Mouse (Mus musculus) urinary bladder, postnatal 25 days (tissue): ENCODE data around the gene Nrxn1.
"Not testable (repeated sequence)": the region's sequence is repeated elsewhere in the genome, so short reads cannot be mapped to it uniquely, and the experiment has no call there.

Source experiments
- DNase-seq: peaks from one replicate; pipeline ENCODE4 v3.0.0; 2022; ENCODE audit warnings: low spot score

Gene Nrxn1

GRCm38 (mm10) chr17:90269143-90269542, 823.7 kb downstream of the Nrxn1 start:
- no peak for DNase-seq

GRCm38 (mm10) chr17:90253451-90254131, 839.3 kb downstream of the Nrxn1 start:
- no peak for DNase-seq

- no peak for DNase-seq
These were observed 840.7 kb downstream of the Nrxn1 start for GRCm38 (mm10) chr17:90252196-90252595.

DNA sequence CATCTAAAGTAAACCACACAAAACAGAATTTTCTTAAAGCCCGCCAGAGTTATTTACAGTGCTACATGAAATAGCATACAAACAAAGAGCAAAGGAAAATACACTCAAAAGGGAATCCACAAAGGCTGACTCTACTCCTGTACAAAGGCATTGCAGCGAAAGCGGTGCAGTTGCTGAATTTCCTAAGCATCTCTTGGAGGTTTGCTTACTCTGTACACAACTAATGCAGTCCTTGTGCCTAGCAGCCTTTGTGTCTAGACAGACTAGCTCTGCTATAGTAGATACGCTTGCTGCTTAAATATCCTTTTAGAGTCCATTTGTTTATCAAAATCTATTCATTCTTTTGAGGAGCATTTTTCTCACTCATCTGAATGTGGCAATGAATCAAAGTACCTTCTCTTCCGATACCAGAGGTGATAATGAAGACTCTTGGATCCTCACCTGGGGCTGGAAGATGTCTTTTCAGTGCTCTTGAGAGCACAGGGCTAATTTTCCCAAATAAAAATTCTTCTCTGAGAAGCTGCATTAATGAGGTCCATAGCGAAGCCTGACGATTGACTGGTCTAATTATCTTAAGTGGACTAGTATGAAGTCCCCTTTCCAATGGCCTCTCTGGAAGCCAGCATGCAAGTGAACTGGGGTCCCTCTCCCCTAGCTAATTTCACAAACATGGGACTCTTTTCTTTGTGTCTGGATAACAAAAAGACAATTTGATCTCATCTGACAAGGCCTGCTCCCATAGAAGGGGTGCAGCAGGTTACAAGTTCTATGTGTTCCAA, 845.6 kb downstream of the Nrxn1 start:
- no peak for DNase-seq

- no peak for DNase-seq
These were observed 848.5 kb downstream of the Nrxn1 start for GRCm38 (mm10) chr17:90244339-90244738.

- DNase-seq, result no peak
These were observed 853.9 kb downstream of the Nrxn1 start for GRCm38 (mm10) chr17:90238964-90239363.

- DNase-seq, result no peak
These were observed 854.4 kb downstream of the Nrxn1 start for GRCm38 (mm10) chr17:90238517-90238916.

DNA sequence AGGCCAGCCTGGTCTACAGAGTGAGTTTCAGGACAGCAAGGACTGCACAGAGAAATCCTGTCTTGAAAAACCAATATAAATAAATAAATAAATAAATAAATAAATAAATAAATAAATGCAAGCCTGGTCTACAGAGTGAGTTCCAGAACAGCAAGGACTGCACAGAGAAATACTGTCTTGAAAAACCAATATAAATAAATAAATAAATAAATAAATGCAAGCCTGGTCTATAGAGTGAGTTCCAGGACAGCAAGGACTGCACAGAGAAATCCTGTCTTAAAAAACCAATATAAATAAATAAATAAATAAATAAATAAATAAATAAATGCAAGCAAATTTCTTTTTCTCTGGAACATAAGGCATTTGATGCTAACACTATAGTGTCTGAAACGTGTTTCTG, 857.2 kb downstream of the Nrxn1 start:
- not testable (repeated sequence) for DNase-seq

- DNase-seq, result no peak
These were observed 858.1 kb downstream of the Nrxn1 start for GRCm38 (mm10) chr17:90234806-90235205.

GRCm38 (mm10) chr17:90208547-90208946, 884.3 kb downstream of the Nrxn1 start:
- DNase-seq, result no peak

DNA sequence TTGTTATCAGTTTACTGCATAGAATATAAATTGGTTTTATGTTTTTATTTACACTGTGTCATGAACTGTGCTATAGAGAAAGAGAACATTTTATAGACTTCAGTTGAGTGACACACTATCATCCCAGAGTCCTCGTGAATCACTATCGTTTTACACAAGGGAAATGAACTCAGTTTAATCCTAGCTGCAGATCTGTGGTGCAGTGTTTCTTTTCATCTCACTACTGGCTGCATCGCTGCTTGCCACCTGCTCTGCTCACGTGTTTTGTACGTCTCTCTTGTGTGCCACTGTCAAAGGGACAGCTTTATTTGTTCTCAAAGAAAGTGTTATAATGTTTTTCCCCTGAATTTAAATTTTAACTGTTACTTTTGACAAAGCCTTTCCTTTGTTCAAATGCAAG, 885.3 kb downstream of the Nrxn1 start:
- no peak for DNase-seq

DNA sequence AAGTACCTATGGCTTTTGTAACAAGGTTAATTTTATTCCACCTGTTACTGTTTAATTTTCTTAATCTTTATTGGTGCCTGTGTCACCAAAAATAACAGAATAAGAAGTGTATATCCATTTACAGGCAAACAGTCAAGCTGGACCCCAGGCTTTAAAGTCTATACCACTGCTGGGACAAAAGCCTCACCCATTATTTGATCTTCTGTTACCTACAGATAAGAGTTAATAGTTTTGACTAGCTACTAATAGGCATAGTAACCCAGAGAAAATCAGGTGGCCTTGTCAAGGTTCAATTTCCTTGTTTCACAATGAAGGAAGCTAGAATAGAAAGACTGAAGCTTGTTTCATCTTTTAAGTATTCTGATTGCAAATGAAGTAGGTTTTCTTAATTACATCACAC, 888.9 kb downstream of the Nrxn1 start:
- DNase-seq, result no peak

GRCm38 (mm10) chr17:90202785-90203184, 890.1 kb downstream of the Nrxn1 start:
- DNase-seq, result no peak

GRCm38 (mm10) chr17:90196772-90197171, 896.1 kb downstream of the Nrxn1 start:
- DNase-seq, result no peak

- peak; percentile 25 for DNase-seq
These were observed 951.3 kb downstream of the Nrxn1 start for GRCm38 (mm10) chr17:90141602-90142001.

DNA sequence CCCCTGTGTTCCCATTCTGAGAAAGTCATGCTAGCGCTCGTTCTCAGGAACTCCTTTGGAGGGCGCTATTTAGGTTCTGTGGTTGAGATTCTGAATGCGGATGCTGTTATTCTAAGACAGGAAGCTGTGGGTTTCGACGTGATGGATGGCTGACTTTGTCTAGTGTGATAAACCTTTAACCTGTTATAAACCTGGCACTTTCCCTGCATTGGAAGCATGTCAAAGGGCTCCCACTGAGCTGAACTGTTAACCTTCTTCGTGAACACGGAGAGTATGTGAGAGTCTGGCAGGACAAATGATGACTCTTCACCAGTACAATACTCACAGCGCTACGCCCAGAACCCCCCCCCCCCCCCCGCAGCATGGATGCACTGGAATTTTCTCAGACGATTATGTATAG, 962.0 kb downstream of the Nrxn1 start:
- no peak for DNase-seq

DNA sequence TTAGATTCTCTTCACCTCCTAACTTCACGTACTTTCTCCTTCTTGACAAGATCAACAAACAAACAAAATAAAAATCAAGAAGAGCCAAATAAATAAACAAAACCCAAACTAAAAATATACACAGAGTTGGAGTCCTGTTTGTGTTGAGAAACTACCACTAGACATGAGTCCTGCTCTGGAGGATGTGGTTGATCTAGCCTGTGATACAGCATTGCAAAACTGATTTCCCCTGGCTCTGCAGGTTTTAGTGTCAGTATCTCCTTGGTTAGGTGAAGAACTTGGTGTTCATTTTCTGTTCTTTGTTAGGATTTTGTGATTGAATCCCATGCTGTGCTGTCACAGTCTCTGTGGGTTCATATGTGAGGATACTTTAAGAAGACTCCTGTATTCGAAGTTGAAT, 963.7 kb downstream of the Nrxn1 start:
- DNase-seq, result no peak

GRCm38 (mm10) chr17:90127561-90127960, 965.3 kb downstream of the Nrxn1 start:
- DNase-seq, result no peak

- no peak for DNase-seq
These were observed 969.9 kb downstream of the Nrxn1 start for GRCm38 (mm10) chr17:90122796-90123481.

DNA sequence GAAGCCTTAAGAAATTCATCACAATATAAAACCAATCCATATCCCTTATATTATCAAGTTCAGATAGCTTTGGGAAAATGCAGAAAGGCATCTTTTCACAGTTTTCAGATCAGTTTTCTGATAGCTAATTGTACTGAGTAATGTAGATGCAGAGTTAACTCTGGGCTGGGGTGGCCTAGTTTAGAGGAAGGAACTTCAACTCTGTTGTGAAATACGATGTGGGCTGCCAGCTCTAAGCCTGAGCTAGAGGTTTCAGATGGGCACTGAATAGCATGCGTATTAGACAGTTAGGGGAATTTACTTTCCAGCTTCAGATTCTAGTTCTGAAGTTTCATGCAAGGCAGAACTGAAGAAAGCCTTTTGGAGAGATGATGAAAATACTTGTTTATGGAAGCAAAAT, 976.6 kb downstream of the Nrxn1 start:
- DNase-seq, result no peak

DNA sequence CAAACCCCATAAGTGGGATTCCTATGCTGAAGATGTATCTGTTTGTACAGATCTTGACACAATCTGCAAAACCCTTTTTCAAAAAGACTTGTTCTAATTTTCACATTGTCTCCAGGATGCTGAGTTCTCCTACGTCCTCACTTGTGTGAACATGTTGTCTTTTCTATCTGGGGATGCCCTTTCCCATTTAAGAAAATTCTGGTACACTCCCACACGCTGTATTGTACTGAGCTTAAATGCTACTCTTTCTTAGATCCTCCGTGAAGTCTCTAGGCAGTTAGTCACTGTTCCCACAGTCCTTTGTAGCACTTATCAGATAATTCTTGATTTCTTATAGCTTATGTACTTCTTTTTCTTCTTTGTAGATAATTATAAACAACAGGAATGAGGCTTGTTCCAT, 997.9 kb downstream of the Nrxn1 start:
- no peak for DNase-seq

- peak; percentile 17 for DNase-seq
These were observed 1004.6 kb downstream of the Nrxn1 start for GRCm38 (mm10) chr17:90088314-90088650.

GRCm38 (mm10) chr17:90087616-90088313, 1005.1 kb downstream of the Nrxn1 start:
- no peak for DNase-seq
